Mouse (Mus musculus): ENCODE data around the gene Aldh1a3. TPM values are rescaled to one million over a fixed set of nuclear protein-coding genes. Genes with fewer than 3 reads are reported as not detected.

Gene Aldh1a3
- polyA plus RNA-seq, 1 experiment = 11.1 TPM

DNA sequence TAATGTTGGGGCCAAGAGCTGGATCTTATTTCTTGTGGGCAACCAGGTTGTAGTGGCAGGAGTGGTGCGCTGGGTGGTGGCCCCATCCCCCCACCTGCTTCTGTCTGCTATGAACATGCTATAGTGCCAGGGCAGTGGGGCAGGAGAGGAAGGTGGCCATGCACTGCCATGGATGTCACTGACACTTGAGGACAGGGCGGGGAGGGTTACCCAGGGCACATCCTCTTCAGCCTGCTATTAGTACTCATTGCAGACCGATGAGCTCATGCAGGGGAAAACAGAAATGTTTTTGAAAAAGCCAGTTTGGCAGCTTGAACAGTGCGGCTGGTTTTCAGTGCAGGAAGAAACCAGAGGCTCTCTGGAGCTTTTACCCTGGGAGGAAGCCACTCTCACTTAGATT, 10.5 kb downstream of the Aldh1a3 start:
- no peak overlapping the region for H3K27ac ChIP-seq (ENCODE audit: insufficient read depth, low read depth, low read length)
- no peaks in the 10 kb centered on the region; the same call in 1 of the 2 replicates for H3K36me3 ChIP-seq (ENCODE audit: control insufficient read depth, insufficient read depth, low read length)
- no peaks in the 10 kb centered on the region for H3K4me1 ChIP-seq (ENCODE audit: control insufficient read depth, insufficient read depth, insufficient read length, low read length)
- TF ChIP-seq POLR2A (IDR thresholded peaks at IDR 0.05; ENCODE audit: low read depth, low read length) (no peak), CTCF (IDR thresholded peaks at IDR 0.05; ENCODE audit: extremely low read depth, insufficient read length, insufficient replicate concordance, low read depth, low read length) (no peak)
- H3K27me3 ChIP-seq (ENCODE audit: control insufficient read depth, insufficient read depth, low read length) = no peaks in the 10 kb centered on the region
- H3K4me3 ChIP-seq (ENCODE audit: low read depth, low read length) = no peak overlapping the region
- 83% methylated on average over 4 of the region's 4 CpGs for WGBS

GRCm38 (mm10) chr7:66413093-66413492, 14.2 kb downstream of the Aldh1a3 start:
- Histone ChIP-seq H3K4me3 (ENCODE audit: low read depth, low read length) (no peak overlapping the region), H3K27me3 (ENCODE audit: control insufficient read depth, insufficient read depth, low read length) (no peaks in the 10 kb centered on the region), H3K27ac (ENCODE audit: insufficient read depth, low read depth, low read length) (no peak overlapping the region), H3K36me3 (ENCODE audit: control insufficient read depth, insufficient read depth, low read length) (no peaks in the 10 kb centered on the region), H3K4me1 (ENCODE audit: control insufficient read depth, insufficient read depth, insufficient read length, low read length) (no peaks in the 10 kb centered on the region; the same call in 1 of the 2 replicates)
- TF ChIP-seq CTCF (IDR thresholded peaks at IDR 0.05; ENCODE audit: extremely low read depth, insufficient read length, insufficient replicate concordance, low read depth, low read length) (no peak), POLR2A (IDR thresholded peaks at IDR 0.05; ENCODE audit: low read depth, low read length) (no peak)
- WGBS = 74% methylated on average over 7 of the region's 7 CpGs

DNA sequence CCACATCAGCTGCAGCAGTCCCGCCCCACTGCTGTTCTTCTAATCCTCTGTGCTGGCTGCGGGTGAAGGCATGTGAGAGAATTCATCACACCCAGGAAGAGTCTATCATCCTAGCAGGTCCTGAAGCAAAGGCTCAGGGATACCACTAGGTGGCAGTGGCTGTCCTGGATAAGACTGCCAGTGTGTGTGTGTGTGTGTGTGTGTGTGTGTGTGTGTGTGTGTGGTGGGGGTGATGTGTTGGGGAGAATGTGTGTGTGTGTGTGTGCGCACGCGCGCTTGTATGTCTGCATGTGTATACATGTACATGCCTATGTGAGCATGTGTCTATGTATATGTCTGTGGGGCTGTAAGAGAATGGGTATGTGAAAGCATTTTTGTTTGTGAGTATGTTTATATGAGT, 17.9 kb downstream of the Aldh1a3 start:
- TF ChIP-seq CTCF (IDR thresholded peaks at IDR 0.05; ENCODE audit: extremely low read depth, insufficient read length, insufficient replicate concordance, low read depth, low read length) (peak; percentile 52; the same call in 1 of the 2 replicates), POLR2A (IDR thresholded peaks at IDR 0.05; ENCODE audit: low read depth, low read length) (no peak)
- Histone ChIP-seq H3K4me1 (ENCODE audit: control insufficient read depth, insufficient read depth, insufficient read length, low read length) (no peaks in the 10 kb centered on the region; the same call in 1 of the 2 replicates), H3K27me3 (ENCODE audit: control insufficient read depth, insufficient read depth, low read length) (no peaks in the 10 kb centered on the region), H3K27ac (ENCODE audit: insufficient read depth, low read depth, low read length) (no peak overlapping the region), H3K4me3 (ENCODE audit: low read depth, low read length) (no peak overlapping the region), H3K36me3 (ENCODE audit: control insufficient read depth, insufficient read depth, low read length) (no peaks in the 10 kb centered on the region)
- WGBS = 63% methylated on average over 6 of the region's 6 CpGs

DNA sequence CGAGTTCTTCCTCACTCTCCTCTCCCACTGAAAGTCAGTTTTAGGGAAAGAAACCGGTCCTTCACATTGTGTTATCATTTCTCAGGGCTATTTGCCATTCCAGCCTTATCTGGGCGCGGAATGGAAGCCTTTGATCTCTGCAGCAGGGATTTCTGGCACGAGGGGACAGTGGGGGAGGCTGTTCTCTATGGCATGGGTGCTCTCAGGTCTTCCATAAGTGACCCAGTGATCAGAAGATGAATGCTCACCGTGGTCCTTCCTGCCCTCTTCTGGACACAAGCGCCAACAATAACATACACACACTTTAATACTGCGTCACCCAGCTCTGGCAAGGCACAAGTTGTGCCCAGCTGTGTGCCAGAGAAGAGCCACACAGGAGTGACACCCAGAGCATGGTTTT, 20.3 kb downstream of the Aldh1a3 start:
- H3K27ac ChIP-seq (ENCODE audit: insufficient read depth, low read depth, low read length) = no peak overlapping the region
- no peak overlapping the region for H3K4me3 ChIP-seq (ENCODE audit: low read depth, low read length)
- no peaks in the 10 kb centered on the region for H3K27me3 ChIP-seq (ENCODE audit: control insufficient read depth, insufficient read depth, low read length)
- H3K4me1 ChIP-seq (ENCODE audit: control insufficient read depth, insufficient read depth, insufficient read length, low read length) = no peaks in the 10 kb centered on the region; the same call in 1 of the 2 replicates
- TF ChIP-seq CTCF (IDR thresholded peaks at IDR 0.05; ENCODE audit: extremely low read depth, insufficient read length, insufficient replicate concordance, low read depth, low read length) = no peak
- TF ChIP-seq POLR2A (IDR thresholded peaks at IDR 0.05; ENCODE audit: low read depth, low read length) = no peak
- H3K36me3 ChIP-seq (ENCODE audit: control insufficient read depth, insufficient read depth, low read length) = no peaks in the 10 kb centered on the region
- 45% methylated on average over 8 of the region's 8 CpGs for WGBS

GRCm38 (mm10) chr7:66405951-66406721, 21.2 kb downstream of the Aldh1a3 start:
- Histone ChIP-seq H3K27ac (ENCODE audit: insufficient read depth, low read depth, low read length) (no peak overlapping the region), H3K36me3 (ENCODE audit: control insufficient read depth, insufficient read depth, low read length) (no peaks in the 10 kb centered on the region), H3K27me3 (ENCODE audit: control insufficient read depth, insufficient read depth, low read length) (no peaks in the 10 kb centered on the region), H3K4me1 (ENCODE audit: control insufficient read depth, insufficient read depth, insufficient read length, low read length) (no peaks in the 10 kb centered on the region; the same call in 1 of the 2 replicates), H3K4me3 (ENCODE audit: low read depth, low read length) (no peak overlapping the region)
- TF ChIP-seq POLR2A (IDR thresholded peaks at IDR 0.05; ENCODE audit: low read depth, low read length) = no peak
- no peak for TF ChIP-seq CTCF (IDR thresholded peaks at IDR 0.05; ENCODE audit: extremely low read depth, insufficient read length, insufficient replicate concordance, low read depth, low read length)
- 52% methylated on average over 13 of the region's 13 CpGs for WGBS

DNA sequence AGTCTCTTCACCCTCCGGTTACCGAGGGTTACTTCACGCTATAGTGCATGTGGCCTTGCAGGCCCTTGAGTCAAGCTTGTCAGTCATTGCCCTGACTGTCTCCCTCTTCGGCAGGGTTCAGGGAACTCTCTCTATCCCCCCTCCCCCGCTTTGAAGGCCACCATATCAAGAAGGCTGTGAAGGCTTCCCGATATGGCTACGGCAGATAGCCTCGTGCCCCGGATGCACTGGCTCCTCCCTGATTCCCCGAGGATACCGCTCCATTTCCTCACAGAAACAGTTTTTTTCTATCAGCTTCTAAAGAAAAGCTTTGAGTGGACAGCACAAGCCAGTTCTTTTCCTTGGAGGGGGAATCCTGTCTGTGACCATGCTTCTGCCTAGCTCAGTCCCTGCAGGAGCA, 21.8 kb downstream of the Aldh1a3 start:
- 41% methylated on average over 11 of the region's 11 CpGs for WGBS
- no peak for TF ChIP-seq CTCF (IDR thresholded peaks at IDR 0.05; ENCODE audit: extremely low read depth, insufficient read length, insufficient replicate concordance, low read depth, low read length)
- TF ChIP-seq POLR2A (IDR thresholded peaks at IDR 0.05; ENCODE audit: low read depth, low read length) = no peak
- no peaks in the 10 kb centered on the region for H3K27me3 ChIP-seq (ENCODE audit: control insufficient read depth, insufficient read depth, low read length)
- H3K4me3 ChIP-seq (ENCODE audit: low read depth, low read length) = no peak overlapping the region
- H3K27ac ChIP-seq (ENCODE audit: insufficient read depth, low read depth, low read length) = no peak overlapping the region
- no peaks in the 10 kb centered on the region; the same call in 1 of the 2 replicates for H3K4me1 ChIP-seq (ENCODE audit: control insufficient read depth, insufficient read depth, insufficient read length, low read length)
- H3K36me3 ChIP-seq (ENCODE audit: control insufficient read depth, insufficient read depth, low read length) = no peaks in the 10 kb centered on the region

GRCm38 (mm10) chr7:66404802-66405201, 22.5 kb downstream of the Aldh1a3 start:
- Histone ChIP-seq H3K36me3 (ENCODE audit: control insufficient read depth, insufficient read depth, low read length) (no peaks in the 10 kb centered on the region), H3K4me3 (ENCODE audit: low read depth, low read length) (no peak overlapping the region), H3K27me3 (ENCODE audit: control insufficient read depth, insufficient read depth, low read length) (no peaks in the 10 kb centered on the region), H3K4me1 (ENCODE audit: control insufficient read depth, insufficient read depth, insufficient read length, low read length) (no peaks in the 10 kb centered on the region; the same call in 1 of the 2 replicates), H3K27ac (ENCODE audit: insufficient read depth, low read depth, low read length) (no peak overlapping the region)
- no peak for TF ChIP-seq POLR2A (IDR thresholded peaks at IDR 0.05; ENCODE audit: low read depth, low read length)
- TF ChIP-seq CTCF (IDR thresholded peaks at IDR 0.05; ENCODE audit: extremely low read depth, insufficient read length, insufficient replicate concordance, low read depth, low read length) = no peak
- 60% methylated on average over 4 of the region's 4 CpGs for WGBS

Data from small intestine, adult 2 months (tissue).